Mouse (Mus musculus) liver, adult 2 months (tissue): ENCODE measurements at regions not wholly inside any gene's neighbourhood (a gene's known extent, or its start where the extent isn't known, plus 50 kb on each side); places are given as distances from the start of the nearest gene placed in this dataset.

Source experiments
- CTCF ChIP-seq: fragments of 200-500 bp; IDR thresholded peaks from 2 replicates; pipeline ENCODE4 v1.5.1; 2011; ENCODE audit warnings: low read depth, low read length, control low read depth
- POLR2A ChIP-seq: fragments of 200-500 bp; IDR thresholded peaks from 2 replicates; pipeline ENCODE4 v1.6.1; 2011; ENCODE audit warnings: low read length, control low read depth; ENCODE audit not compliant: insufficient read depth; ENCODE audit errors: extremely low read depth

DNA sequence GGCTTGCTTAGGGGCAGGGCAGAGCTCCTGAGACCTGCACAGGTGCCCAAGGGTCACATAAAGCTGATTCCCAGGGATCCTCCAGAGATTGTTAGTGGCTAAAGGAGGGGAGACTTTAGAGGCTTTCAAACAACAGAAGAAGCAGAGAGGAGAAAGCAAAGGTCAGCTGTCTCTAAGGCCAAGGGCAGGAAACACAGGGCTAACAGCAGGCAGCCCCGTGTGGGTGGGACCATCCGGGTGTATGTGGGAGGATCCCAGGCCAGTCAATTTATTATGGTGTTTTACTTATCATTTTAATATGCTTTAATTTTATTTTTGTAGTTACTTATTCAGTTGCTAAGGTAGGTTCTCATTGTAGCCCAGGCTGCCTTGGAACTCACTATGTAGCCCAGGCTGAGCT is 317.1 kb downstream of the Matn1 start:
- no peak for TF ChIP-seq CTCF
- no peak for TF ChIP-seq POLR2A
